Mouse (Mus musculus) left cerebral cortex, postnatal 4 days (tissue): ENCODE measurements around the gene Col6a2. TPM values are rescaled to one million over a fixed set of nuclear protein-coding genes. Genes with fewer than 3 reads are reported as not detected.

Experiments
- DNase-seq: peaks from one replicate; pipeline ENCODE4 v3.0.0-alpha.2; 2022
- intact Hi-C: fragments of 180-260 bp; cut with DNase I; formaldehyde crosslinking; loops from one replicate; pipeline ENCODE4 v1.15.1; 2025
- total RNA-seq, 2 experiments: library from RNA; stranded (reverse); gene quantifications; 2 replicates each; pipeline ENCODE4 v1.2.3; 2021

Col6a2 gene
- total RNA-seq, 2 experiments from 2014 or later: 16.7 to 17.4 TPM

GRCm38 (mm10) chr10:76561972-76562371, 61.5 kb downstream of the Col6a2 start, which contains the start of gene Spatc1l:
TSS of gene Spatc1l (plus strand) at chr10:76562272.
- intact Hi-C loops: no loop called here
- DNase-seq: no peak

- intact Hi-C loops: loop anchor here (5.0 kb wide), 1 partner anchor 178 kb away; no protein-coding TSS in a partner anchor
Measured at GRCm38 (mm10) chr10:76554061-76554460, 69.4 kb downstream of the Col6a2 start.

GRCm38 (mm10) chr10:76551556-76551955, 71.9 kb downstream of the Col6a2 start:
- no peak for DNase-seq
- intact Hi-C loops: loop anchor here (5.0 kb wide), 1 partner anchor 181 kb away; no protein-coding TSS in a partner anchor

More at GRCm38 (mm10) chr10:76554061-76554460, 69.4 kb downstream of the Col6a2 start:
- DNase-seq: no peak

- DNase-seq: no peak
Measured at GRCm38 (mm10) chr10:76550458-76550857, 73.0 kb downstream of the Col6a2 start.

GRCm38 (mm10) chr10:76548218-76548617, 75.2 kb downstream of the Col6a2 start:
- DNase-seq: no peak
- intact Hi-C loops: no loop called here

More at GRCm38 (mm10) chr10:76550458-76550857, 73.0 kb downstream of the Col6a2 start:
- intact Hi-C loops: loop anchor here (5.0 kb wide), 1 partner anchor 182 kb away; no protein-coding TSS in a partner anchor

- DNase-seq: no peak
- intact Hi-C loops: no loop called here
Measured at GRCm38 (mm10) chr10:76546566-76546965, 76.9 kb downstream of the Col6a2 start.

Other genes with a start within 250 kb of the Col6a2 start
- gene AC141477.1, start 183.2 kb downstream of the Col6a2 start, total RNA-seq: not detected
- 10 to 100 TPM; 11.5 to 11.6 TPM for gene Pcnt, start 180.8 kb downstream of the Col6a2 start, total RNA-seq
- gene 2610028H24Rik, start 174.5 kb downstream of the Col6a2 start, total RNA-seq: not detected
- 10 to 100 TPM; 59.3 to 61.9 TPM for gene Mcm3ap, start 154.7 kb downstream of the Col6a2 start, total RNA-seq
- 1 to 10 TPM; 3.8 TPM for gene Ybey, start 154.5 kb downstream of the Col6a2 start, total RNA-seq
- 100 to 1,000 TPM in 1 of 2 experiments, 10 to 100 TPM in 1; 97.2 to 103 TPM for gene Lss, start 92.0 kb downstream of the Col6a2 start, total RNA-seq
- gene Spatc1l, start 61.4 kb downstream of the Col6a2 start, total RNA-seq: not detected
- gene Ftcd, start 48.0 kb downstream of the Col6a2 start, total RNA-seq: not detected
- 10 to 100 TPM; 18.6 to 19.2 TPM for gene Col6a1, start 102.5 kb upstream of the Col6a2 start, total RNA-seq